Mouse (Mus musculus) midbrain, postnatal 0 days (tissue): ENCODE measurements at regions not wholly inside any gene's neighbourhood (a gene's known extent, or its start where the extent isn't known, plus 50 kb on each side); places are given as distances from the start of the nearest gene placed in this dataset.

Experiments
- ATAC-seq: fragments of 200-750 bp; cut with Nextera tagmentation; 2 replicates; pipeline ENCODE4 v1.8.0; 2017; ENCODE audit warnings: moderate number of reproducible peaks, mild to moderate bottlenecking, moderate TSS enrichment, moderate library complexity; ENCODE audit not compliant: low FRiP score
- DNase-seq: peaks from one replicate; pipeline ENCODE4 v3.0.0-alpha.2; 2015; ENCODE audit warnings: low spot score
- H3K27ac ChIP-seq: fragments of 300-500 bp; sonication (generic); 2 replicates; pipeline ENCODE4 v1.5.1; 2014; ENCODE audit warnings: low read depth, mild to moderate bottlenecking, low read length, mixed read lengths
- H3K27me3 ChIP-seq: fragments of 300-500 bp; sonication (generic); 2 replicates; pipeline ENCODE4 v1.6.1; 2014; ENCODE audit warnings: low read length, control low read depth, mixed read lengths; ENCODE audit not compliant: insufficient read depth
- H3K36me3 ChIP-seq: fragments of 300-500 bp; sonication (generic); 2 replicates; pipeline ENCODE4 v1.6.1; 2014; ENCODE audit warnings: low read length, control low read depth, mixed read lengths; ENCODE audit not compliant: insufficient read depth
- H3K4me1 ChIP-seq: fragments of 300-500 bp; sonication (generic); 2 replicates; pipeline ENCODE4 v1.6.1; 2014; ENCODE audit warnings: mild to moderate bottlenecking, control low read depth, antibody characterized with exemption, low read length, mixed read lengths; ENCODE audit not compliant: insufficient read depth
- H3K4me2 ChIP-seq: fragments of 300-500 bp; sonication (generic); 2 replicates; pipeline ENCODE4 v1.6.1; 2014; ENCODE audit warnings: low read depth, mild to moderate bottlenecking, low read length, mixed read lengths; ENCODE audit not compliant: poor library complexity, severe bottlenecking
- H3K4me3 ChIP-seq: fragments of 300-500 bp; sonication (generic); 2 replicates; pipeline ENCODE4 v1.5.1; 2014; ENCODE audit warnings: low read depth, mild to moderate bottlenecking, low read length, moderate library complexity
- H3K9ac ChIP-seq: fragments of 300-500 bp; sonication (generic); replicated peaks from 2 replicates; pipeline ENCODE4 v1.6.1; 2014; ENCODE audit warnings: mild to moderate bottlenecking, low read length, moderate library complexity, mixed read lengths; ENCODE audit not compliant: poor library complexity, severe bottlenecking
- H3K9me3 ChIP-seq: fragments of 300-500 bp; sonication (generic); 2 replicates; pipeline ENCODE4 v1.6.1; 2016; ENCODE audit warnings: low read length, control low read depth
- CTCF ChIP-seq: IDR thresholded peaks from 2 replicates; pipeline ENCODE4 v1.5.1; 2016; ENCODE audit warnings: antibody characterized with exemption, mild to moderate bottlenecking
- whole genome bisulfite sequencing: fragments of 180-500 bp; shearing (Covaris S2); extraction: QIAGEN DNeasy Blood & Tissue Kit; methylation state at CpG from one replicate; pipeline ENCODE4 v1.1.7; 2014; 5-methylcytosine and 5-hydroxymethylcytosine counted together

GRCm38 (mm10) chr5:12914395-12914794 lies 210.8 kb upstream of the Sema3a start:
- no peaks in the 10 kb centered on the region for H3K36me3 ChIP-seq
- no peaks in the 10 kb centered on the region for H3K9me3 ChIP-seq
- no peak for TF ChIP-seq CTCF
- H3K4me3 ChIP-seq, result no peak overlapping the region
- H3K9ac ChIP-seq, result no peak overlapping the region
- no peaks in the 10 kb centered on the region for H3K27me3 ChIP-seq
- no peak overlapping the region for H3K27ac ChIP-seq
- H3K4me1 ChIP-seq, result no peaks in the 10 kb centered on the region
- no peak overlapping the region for H3K4me2 ChIP-seq
- ATAC-seq, result no peak
- 86% methylated on average over 1 of the region's 1 CpGs for WGBS
- no peak for DNase-seq

GRCm38 (mm10) chr5:12919335-12919734 lies 205.9 kb upstream of the Sema3a start:
- no peak for TF ChIP-seq CTCF
- DNase-seq (no peak), ATAC-seq (no peak)
- H3K36me3 ChIP-seq, result no peaks in the 10 kb centered on the region
- no peaks in the 10 kb centered on the region for H3K27me3 ChIP-seq
- no peak overlapping the region for H3K9ac ChIP-seq
- H3K9me3 ChIP-seq, result no peaks in the 10 kb centered on the region
- WGBS, result 74% methylated on average over 2 of the region's 2 CpGs
- H3K27ac ChIP-seq, result no peak overlapping the region
- no peaks in the 10 kb centered on the region for H3K4me1 ChIP-seq
- H3K4me3 ChIP-seq, result no peak overlapping the region
- H3K4me2 ChIP-seq, result no peak overlapping the region

- H3K4me1 ChIP-seq, result no peaks in the 10 kb centered on the region
- no peak overlapping the region for H3K4me2 ChIP-seq
- DNase-seq (no peak), ATAC-seq (no peak)
- no peak overlapping the region for H3K4me3 ChIP-seq
- H3K27ac ChIP-seq, result no peak overlapping the region
- H3K9ac ChIP-seq, result no peak overlapping the region
- no peaks in the 10 kb centered on the region for H3K36me3 ChIP-seq
- no peaks in the 10 kb centered on the region for H3K9me3 ChIP-seq
- H3K27me3 ChIP-seq, result no peaks in the 10 kb centered on the region
- no peak for TF ChIP-seq CTCF
Observed at GRCm38 (mm10) chr5:12922889-12923288, 202.3 kb upstream of the Sema3a start.

GRCm38 (mm10) chr5:12925466-12925865 lies 199.7 kb upstream of the Sema3a start:
- Histone ChIP-seq H3K9ac (no peak overlapping the region), H3K9me3 (no peaks in the 10 kb centered on the region), H3K27me3 (no peaks in the 10 kb centered on the region), H3K4me2 (no peak overlapping the region), H3K4me1 (no peaks in the 10 kb centered on the region), H3K4me3 (no peak overlapping the region), H3K36me3 (no peaks in the 10 kb centered on the region), H3K27ac (no peak overlapping the region)
- DNase-seq (no peak), ATAC-seq (no peak)
- no peak for TF ChIP-seq CTCF

- no peaks in the 10 kb centered on the region for H3K9me3 ChIP-seq
- no peak for ATAC-seq
- H3K4me2 ChIP-seq, result no peak overlapping the region
- H3K4me1 ChIP-seq, result no peaks in the 10 kb centered on the region
- H3K27ac ChIP-seq, result no peak overlapping the region
- H3K9ac ChIP-seq, result no peak overlapping the region
- no peaks in the 10 kb centered on the region for H3K36me3 ChIP-seq
- 82% methylated on average over 8 of the region's 8 CpGs for WGBS
- DNase-seq, result no peak
- no peak for TF ChIP-seq CTCF
- H3K27me3 ChIP-seq, result no peaks in the 10 kb centered on the region
- no peak overlapping the region for H3K4me3 ChIP-seq
Observed at GRCm38 (mm10) chr5:12926289-12926688, 198.9 kb upstream of the Sema3a start.

GRCm38 (mm10) chr5:12927247-12927646 lies 198.0 kb upstream of the Sema3a start:
- no peak overlapping the region for H3K27ac ChIP-seq
- 89% methylated on average over 3 of the region's 3 CpGs for WGBS
- H3K36me3 ChIP-seq, result no peaks in the 10 kb centered on the region
- no peak overlapping the region for H3K4me3 ChIP-seq
- H3K9ac ChIP-seq, result no peak overlapping the region
- H3K27me3 ChIP-seq, result no peaks in the 10 kb centered on the region
- no peaks in the 10 kb centered on the region for H3K4me1 ChIP-seq
- TF ChIP-seq CTCF, result no peak
- DNase-seq (no peak), ATAC-seq (no peak)
- H3K9me3 ChIP-seq, result no peaks in the 10 kb centered on the region
- no peak overlapping the region for H3K4me2 ChIP-seq

- no peaks in the 10 kb centered on the region for H3K27me3 ChIP-seq
- H3K9me3 ChIP-seq, result no peaks in the 10 kb centered on the region
- DNase-seq (no peak), ATAC-seq (no peak)
- no peak overlapping the region for H3K9ac ChIP-seq
- H3K4me3 ChIP-seq, result no peak overlapping the region
- no peaks in the 10 kb centered on the region for H3K4me1 ChIP-seq
- no peak overlapping the region for H3K4me2 ChIP-seq
- WGBS, result 72% methylated on average over 5 of the region's 5 CpGs
- H3K27ac ChIP-seq, result no peak overlapping the region
- no peaks in the 10 kb centered on the region for H3K36me3 ChIP-seq
- no peak for TF ChIP-seq CTCF
Observed at GRCm38 (mm10) chr5:12937052-12937451, 188.2 kb upstream of the Sema3a start.
